Mouse (Mus musculus): ENCODE results near the gene Olfr536. TPM values are rescaled to one million over a fixed set of nuclear protein-coding genes. Genes with fewer than 3 reads are reported as not detected.

The Olfr536 gene
- not detected for polyA plus RNA-seq (2017; shearing (Covaris generic))

GRCm38 (mm10) chr7:140507346-140508021 lies at the start of gene Olfr536:
TSS of gene Olfr536 (minus strand) at chr7:140507396.

GRCm38 (mm10) chr7:140483916-140484315 lies 23.3 kb downstream of the Olfr536 start, which contains the start of gene Olfr535:
TSS of gene Olfr535 (plus strand) at chr7:140484216.

GRCm38 (mm10) chr7:140463070-140463469 lies 44.1 kb downstream of the Olfr536 start, which contains the start of gene Olfr533:
TSS of gene Olfr533 (plus strand) at chr7:140463370.

Other genes starting within 250 kb of the Olfr536 start
- 0.32 TPM for gene Olfr525, start 186.5 kb downstream of the Olfr536 start, polyA plus RNA-seq (2017; shearing (Covaris generic))
- gene Olfr527, start 173.4 kb downstream of the Olfr536 start, polyA plus RNA-seq (2017; shearing (Covaris generic)), result not detected
- not detected for gene Olfr60, start 145.7 kb downstream of the Olfr536 start, polyA plus RNA-seq (2017; shearing (Covaris generic))
- gene Olfr530, start 131.1 kb downstream of the Olfr536 start, polyA plus RNA-seq (2017; shearing (Covaris generic)), result 1.5 TPM
- gene Olfr531, start 104.5 kb downstream of the Olfr536 start, polyA plus RNA-seq (2017; shearing (Covaris generic)), result not detected
- 0.10 TPM for gene Olfr532, start 85.8 kb downstream of the Olfr536 start, polyA plus RNA-seq (2017; shearing (Covaris generic))
- not detected for gene Olfr533, start 44.0 kb downstream of the Olfr536 start, polyA plus RNA-seq (2017; shearing (Covaris generic))
- gene Olfr535, start 23.2 kb downstream of the Olfr536 start, polyA plus RNA-seq (2017; shearing (Covaris generic)), result not detected
- gene Olfr538, start 60.5 kb upstream of the Olfr536 start, polyA plus RNA-seq (2017; shearing (Covaris generic)), result not detected
- gene Olfr46, start 93.9 kb upstream of the Olfr536 start, polyA plus RNA-seq (2017; shearing (Covaris generic)), result 0.05 TPM
- gene Olfr61, start 121.6 kb upstream of the Olfr536 start, polyA plus RNA-seq (2017; shearing (Covaris generic)), result not detected
- gene Olfr53, start 139.1 kb upstream of the Olfr536 start, polyA plus RNA-seq (2017; shearing (Covaris generic)), result not detected
- 0.21 TPM for gene Olfr539, start 152.5 kb upstream of the Olfr536 start, polyA plus RNA-seq (2017; shearing (Covaris generic))
- gene Olfr45, start 174.6 kb upstream of the Olfr536 start, polyA plus RNA-seq (2017; shearing (Covaris generic)), result 0.06 TPM
- gene Olfr541, start 189.9 kb upstream of the Olfr536 start, polyA plus RNA-seq (2017; shearing (Covaris generic)), result not detected